Mouse (Mus musculus): ENCODE data around the gene BC025920.

DNA sequence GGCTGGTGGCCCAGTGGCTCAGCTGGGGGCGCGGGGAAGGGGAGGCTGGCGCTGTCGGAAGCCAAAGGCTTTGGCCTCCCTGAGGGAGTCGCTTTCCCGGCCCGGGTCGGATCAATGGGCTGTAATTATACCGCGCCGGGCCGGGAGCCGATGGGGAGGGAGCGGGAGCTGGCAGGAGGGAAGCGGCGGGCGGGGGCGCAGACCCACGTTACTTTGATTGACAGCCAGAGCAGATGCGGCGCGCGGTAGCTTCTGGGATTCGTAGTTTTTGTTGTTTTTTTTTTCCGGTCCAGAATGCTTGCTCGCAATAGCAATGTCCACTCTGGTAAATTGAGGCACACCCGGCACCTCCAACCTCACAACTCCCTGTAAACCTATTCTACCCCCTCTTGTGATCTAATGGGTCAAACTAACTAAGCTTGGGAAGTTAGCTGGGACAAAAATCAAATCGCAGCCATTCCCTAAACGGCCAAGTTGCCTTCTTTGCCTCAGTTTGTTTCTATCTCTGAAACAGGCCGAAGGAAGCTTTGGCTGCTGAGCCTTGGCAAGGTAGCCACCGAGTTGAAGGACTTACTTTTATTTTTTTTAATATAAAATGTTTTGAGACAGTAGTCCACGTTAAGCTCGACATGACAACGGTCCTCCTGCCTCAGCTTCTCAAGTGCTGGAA lies 35.1 kb upstream of the BC025920 start:
- TF ChIP-seq CTCF (IDR thresholded peaks at IDR 0.05; ENCODE audit: borderline replicate concordance, insufficient read depth, low read depth, low read length): no peak
- peak; percentile 22; the same call in 1 of the 2 replicates for TF ChIP-seq POLR2A (IDR thresholded peaks at IDR 0.05; ENCODE audit: borderline replicate concordance, insufficient read depth, low read length)

Data from cerebellum, adult 2 months (tissue).